Mouse (Mus musculus): ENCODE measurements around the gene Itgb6. TPM values are rescaled to one million over a fixed set of nuclear protein-coding genes. Genes with fewer than 3 reads are reported as not detected.
A peak's percentile ranks its signal among the peaks of the same experiment; 100 is the strongest.

Itgb6 gene
- polyA plus RNA-seq, 1 experiment from 2014 or later, result 10.0 TPM

DNA sequence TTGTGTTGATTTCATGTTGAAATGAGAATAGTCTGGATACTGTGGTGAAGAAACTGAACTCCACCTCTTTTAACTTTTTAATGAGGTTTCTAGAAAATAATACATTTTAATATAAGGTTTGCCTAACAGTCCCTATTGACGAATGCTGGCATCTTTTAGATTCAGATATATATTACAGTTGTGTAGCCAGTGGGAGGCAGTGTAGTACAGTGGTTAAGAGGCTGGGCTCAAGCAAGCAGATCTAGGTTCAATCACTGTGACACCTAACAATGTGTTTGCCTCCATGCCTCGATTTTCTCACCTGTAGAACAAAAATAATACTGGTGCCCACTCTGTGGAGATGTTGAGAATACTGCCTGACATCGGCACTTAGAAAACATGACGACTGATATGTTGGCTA lies 114.5 kb downstream of the Itgb6 start:
- Histone ChIP-seq H3K27ac (ENCODE audit: low read length) (no peak overlapping the region), H3K4me2 (ENCODE audit: low read depth, low read length) (no peak overlapping the region), H3K9ac (ENCODE audit: low read length) (no peak overlapping the region), H3K9me3 (ENCODE audit: control insufficient read depth, low read length) (no peaks in the 10 kb centered on the region), H3K36me3 (ENCODE audit: control insufficient read depth, insufficient read depth, low read length) (no peaks in the 10 kb centered on the region), H3K4me3 (ENCODE audit: low read length) (no peak overlapping the region), H3K27me3 (ENCODE audit: control insufficient read depth, insufficient read depth, low read depth, low read length) (no peaks in the 10 kb centered on the region), H3K4me1 (replicated peaks; ENCODE audit: control insufficient read depth, insufficient read depth, low read length) (no peaks in the 10 kb centered on the region)
- ATAC-seq (ENCODE audit: low read depth), result no peak
- WGBS, result 64% methylated on average over 4 of the region's 4 CpGs

DNA sequence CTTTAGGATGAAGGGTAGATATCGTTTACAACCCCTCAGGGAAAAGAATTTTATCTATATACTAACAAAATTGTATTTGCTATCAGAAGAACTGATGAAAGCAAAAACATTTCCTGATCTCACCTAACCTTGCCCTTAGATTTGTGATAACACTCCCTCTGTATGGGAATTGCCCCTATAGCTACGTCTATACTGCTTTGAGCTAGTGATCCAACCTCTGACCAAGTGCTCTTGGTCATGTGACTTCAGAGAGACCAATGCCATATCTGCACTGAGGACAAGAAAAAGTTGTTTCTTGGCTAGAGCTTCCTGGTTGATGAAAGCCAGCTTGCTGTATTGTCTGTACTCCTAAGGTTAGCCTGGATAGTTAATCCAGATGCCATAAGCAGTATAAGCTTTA lies 121.1 kb downstream of the Itgb6 start:
- H3K9me3 ChIP-seq (ENCODE audit: control insufficient read depth, low read length), result no peaks in the 10 kb centered on the region
- no peak overlapping the region for H3K9ac ChIP-seq (ENCODE audit: low read length)
- no peak overlapping the region for H3K4me3 ChIP-seq (ENCODE audit: low read length)
- no peaks in the 10 kb centered on the region for H3K27me3 ChIP-seq (ENCODE audit: control insufficient read depth, insufficient read depth, low read depth, low read length)
- no peak for ATAC-seq (ENCODE audit: low read depth)
- no peaks in the 10 kb centered on the region for H3K4me1 ChIP-seq (replicated peaks; ENCODE audit: control insufficient read depth, insufficient read depth, low read length)
- H3K36me3 ChIP-seq (ENCODE audit: control insufficient read depth, insufficient read depth, low read length), result no peaks in the 10 kb centered on the region
- H3K27ac ChIP-seq (ENCODE audit: low read length), result no peak overlapping the region
- WGBS, result 77% methylated on average over 2 of the region's 2 CpGs
- no peak overlapping the region for H3K4me2 ChIP-seq (ENCODE audit: low read depth, low read length)

DNA sequence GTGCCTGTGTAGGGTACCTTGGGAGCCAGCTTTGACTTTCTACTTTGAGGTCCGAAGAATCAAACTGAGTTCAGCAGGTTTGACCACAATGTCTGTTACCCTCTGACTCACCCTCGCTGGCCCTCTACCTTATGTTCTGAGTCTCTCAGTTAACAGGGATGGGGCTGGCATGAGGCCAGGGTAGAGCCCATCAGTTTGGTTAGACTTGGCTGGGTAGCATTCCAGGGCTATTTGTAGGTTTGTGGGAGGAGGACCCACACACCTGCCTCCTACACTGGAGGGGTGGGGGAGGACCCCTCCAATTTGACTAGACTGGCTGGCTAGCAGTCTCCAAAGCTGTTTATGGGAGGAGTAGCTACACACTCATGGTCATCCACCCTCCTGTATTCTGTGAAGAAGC lies 121.6 kb downstream of the Itgb6 start:
- Histone ChIP-seq H3K4me3 (ENCODE audit: low read length) (no peak overlapping the region), H3K4me1 (replicated peaks; ENCODE audit: control insufficient read depth, insufficient read depth, low read length) (no peaks in the 10 kb centered on the region), H3K27me3 (ENCODE audit: control insufficient read depth, insufficient read depth, low read depth, low read length) (no peaks in the 10 kb centered on the region), H3K9ac (ENCODE audit: low read length) (no peak overlapping the region), H3K4me2 (ENCODE audit: low read depth, low read length) (no peak overlapping the region), H3K27ac (ENCODE audit: low read length) (no peak overlapping the region), H3K9me3 (ENCODE audit: control insufficient read depth, low read length) (no peaks in the 10 kb centered on the region), H3K36me3 (ENCODE audit: control insufficient read depth, insufficient read depth, low read length) (no peaks in the 10 kb centered on the region)
- ATAC-seq (ENCODE audit: low read depth), result no peak
- 82% methylated on average over 2 of the region's 2 CpGs for WGBS

DNA sequence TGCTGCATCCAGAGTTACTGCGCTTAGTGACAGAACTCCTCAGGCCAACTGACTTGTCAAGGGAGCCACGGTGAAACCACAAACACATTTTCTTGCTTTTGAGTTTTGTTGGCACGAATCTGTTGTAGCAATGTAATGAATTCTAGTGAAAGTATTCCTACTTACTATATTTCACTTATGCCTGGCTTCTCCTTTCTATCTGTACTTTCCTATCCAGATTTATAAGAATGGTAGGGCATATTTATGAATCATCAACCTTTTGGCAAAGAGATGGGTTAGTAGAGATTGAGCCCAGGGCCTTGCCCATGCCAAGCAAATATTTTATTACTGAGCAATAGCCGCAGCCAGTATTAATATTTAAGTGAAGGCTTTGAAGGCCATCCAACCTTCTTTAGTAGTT lies 139.0 kb downstream of the Itgb6 start:
- no peak overlapping the region for H3K4me3 ChIP-seq (ENCODE audit: low read length)
- 86% methylated on average over 4 of the region's 4 CpGs for WGBS

DNA sequence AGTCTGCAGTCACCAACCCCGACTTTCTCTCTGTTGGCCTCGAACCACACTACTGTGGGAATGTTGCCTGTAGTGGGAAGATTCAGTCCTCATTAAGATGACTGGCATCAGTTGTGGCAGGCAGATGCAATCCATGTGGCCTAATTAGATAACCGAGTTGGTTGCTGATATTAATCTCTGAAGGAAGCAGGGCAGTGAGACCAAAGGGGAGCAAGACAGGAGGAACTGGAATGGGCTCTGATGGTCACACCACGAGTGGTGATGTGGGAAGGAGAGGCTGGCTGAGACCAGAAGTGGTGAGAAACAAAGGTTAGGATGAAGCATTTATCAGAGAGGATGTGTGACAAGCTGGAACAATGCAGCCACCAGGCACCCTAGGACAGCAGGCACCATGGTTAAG lies 167.9 kb downstream of the Itgb6 start:
- no peak overlapping the region for H3K9ac ChIP-seq (ENCODE audit: low read length)
- H3K9me3 ChIP-seq (ENCODE audit: control insufficient read depth, low read length), result no peaks in the 10 kb centered on the region
- H3K4me2 ChIP-seq (ENCODE audit: low read depth, low read length), result no peak overlapping the region
- no peak overlapping the region for H3K4me3 ChIP-seq (ENCODE audit: low read length)
- no peak for ATAC-seq (ENCODE audit: low read depth)
- H3K4me1 ChIP-seq (replicated peaks; ENCODE audit: control insufficient read depth, insufficient read depth, low read length), result peaks cover 7% of the 10 kb centered on the region; the same call in 1 of the 2 replicates
- no peaks in the 10 kb centered on the region for H3K27me3 ChIP-seq (ENCODE audit: control insufficient read depth, insufficient read depth, low read depth, low read length)
- H3K36me3 ChIP-seq (ENCODE audit: control insufficient read depth, insufficient read depth, low read length), result no peaks in the 10 kb centered on the region
- H3K27ac ChIP-seq (ENCODE audit: low read length), result no peak overlapping the region
- 70% methylated on average over 4 of the region's 4 CpGs for WGBS

More for the DNA sequence above, 139.0 kb downstream of the Itgb6 start:
- Histone ChIP-seq H3K9ac (ENCODE audit: low read length) (no peak overlapping the region), H3K4me1 (replicated peaks; ENCODE audit: control insufficient read depth, insufficient read depth, low read length) (no peaks in the 10 kb centered on the region), H3K9me3 (ENCODE audit: control insufficient read depth, low read length) (no peaks in the 10 kb centered on the region), H3K36me3 (ENCODE audit: control insufficient read depth, insufficient read depth, low read length) (no peaks in the 10 kb centered on the region), H3K27me3 (ENCODE audit: control insufficient read depth, insufficient read depth, low read depth, low read length) (no peaks in the 10 kb centered on the region), H3K27ac (ENCODE audit: low read length) (no peak overlapping the region), H3K4me2 (ENCODE audit: low read depth, low read length) (no peak overlapping the region)
- ATAC-seq (ENCODE audit: low read depth), result no peak

DNA sequence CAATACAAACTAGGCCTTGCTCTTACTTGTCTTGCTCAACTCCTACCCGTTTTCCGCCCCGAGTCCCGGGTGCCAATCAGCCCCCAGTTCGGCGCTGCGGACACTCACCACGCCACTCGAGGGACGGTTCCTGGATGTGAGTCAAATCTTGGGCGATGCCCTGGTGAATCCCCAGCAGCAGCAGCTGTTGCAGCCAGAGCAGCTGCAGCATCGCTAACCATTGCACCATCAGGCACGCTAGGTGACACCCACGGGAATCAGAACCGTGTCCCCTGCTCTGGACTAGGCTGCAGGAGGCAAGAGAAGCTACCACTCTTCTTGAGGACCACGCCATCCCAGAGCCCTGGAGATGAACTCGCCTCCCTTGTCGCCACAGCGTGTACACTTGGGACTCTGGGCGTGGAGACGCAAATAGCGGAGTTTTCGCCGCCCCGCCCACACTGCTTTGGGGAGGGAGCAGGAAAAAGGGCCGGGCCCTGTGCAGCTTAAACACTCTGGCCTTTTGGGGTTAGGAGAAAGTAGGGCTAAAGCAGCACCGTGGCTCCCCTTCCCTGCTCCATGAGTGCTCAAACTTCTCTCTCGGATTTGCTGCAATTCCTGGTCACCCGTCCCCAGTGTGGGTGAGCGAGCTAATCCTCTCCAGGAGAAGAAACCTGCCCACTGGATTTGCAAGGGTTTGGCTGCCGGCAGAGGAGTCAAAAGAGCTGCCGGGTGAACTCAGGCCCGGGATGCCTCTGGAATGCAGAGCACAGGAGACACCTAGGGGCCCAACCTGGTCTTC lies 169.4 kb downstream of the Itgb6 start, which contains the start of gene Pla2r1:
Gene Pla2r1 (minus strand): TSS at position 407 of the 781 bp plus-strand sequence.
- Histone ChIP-seq H3K27me3 (ENCODE audit: control insufficient read depth, insufficient read depth, low read depth, low read length) (no peaks in the 10 kb centered on the region), H3K4me2 (ENCODE audit: low read depth, low read length) (peak within 1 kb of the TSS; percentile 97), H3K4me1 (replicated peaks; ENCODE audit: control insufficient read depth, insufficient read depth, low read length) (peaks cover 7% of the 10 kb centered on the region; the same call in 1 of the 2 replicates), H3K27ac (ENCODE audit: low read length) (peak within 1 kb of the TSS; percentile 8; the same call in 1 of the 2 replicates), H3K36me3 (ENCODE audit: control insufficient read depth, insufficient read depth, low read length) (no peaks in the 10 kb centered on the region), H3K9me3 (ENCODE audit: control insufficient read depth, low read length) (no peaks in the 10 kb centered on the region), H3K9ac (ENCODE audit: low read length) (peak within 1 kb of the TSS; percentile 70), H3K4me3 (ENCODE audit: low read length) (peak within 1 kb of the TSS; percentile 59)
- WGBS, result 3% methylated on average over 33 of the region's 33 CpGs
- ATAC-seq (ENCODE audit: low read depth), result peak; percentile 89

DNA sequence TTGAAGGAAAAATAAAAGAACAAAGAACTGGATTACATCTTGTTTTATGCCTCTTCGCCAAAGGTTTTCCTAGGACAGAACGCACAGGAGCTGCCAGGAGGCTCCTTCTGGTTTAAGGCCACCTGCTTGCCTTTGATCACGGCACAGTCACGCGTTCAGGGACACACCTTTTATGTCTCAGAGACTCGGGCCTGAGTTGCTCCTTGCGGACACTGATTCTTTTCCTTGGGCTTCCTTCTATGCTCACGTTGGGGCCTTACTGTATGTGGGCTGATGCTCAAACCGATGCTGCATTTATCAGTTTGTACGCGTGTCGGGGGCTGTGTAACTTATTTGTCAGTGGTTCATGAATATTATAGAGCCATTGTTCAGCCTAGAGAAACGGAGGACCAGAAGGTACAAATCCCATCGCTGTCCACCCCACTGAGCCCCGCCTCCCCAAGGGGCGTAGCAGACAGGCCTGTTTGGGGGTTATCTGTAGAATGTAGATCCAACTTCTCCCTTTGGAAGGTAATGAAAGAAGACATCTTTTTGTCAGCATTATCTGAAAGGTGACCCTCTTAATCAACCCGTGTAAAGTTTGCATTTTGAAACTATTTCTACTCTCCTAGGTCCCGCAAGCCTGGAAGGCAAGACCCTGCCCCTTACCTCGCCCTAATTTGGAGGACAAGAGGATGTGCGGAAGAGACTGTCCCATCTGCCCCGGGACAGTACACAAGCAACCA lies 170.1 kb downstream of the Itgb6 start:
- peak; percentile 20; the same call in 1 of the 2 replicates for ATAC-seq (ENCODE audit: low read depth)
- peak overlapping the region; percentile 59 for H3K4me3 ChIP-seq (ENCODE audit: low read length)
- no peaks in the 10 kb centered on the region for H3K27me3 ChIP-seq (ENCODE audit: control insufficient read depth, insufficient read depth, low read depth, low read length)
- 36% methylated on average over 21 of the region's 21 CpGs for WGBS
- H3K4me1 ChIP-seq (replicated peaks; ENCODE audit: control insufficient read depth, insufficient read depth, low read length), result peaks cover 7% of the 10 kb centered on the region; the same call in 1 of the 2 replicates
- 0 out of 2 replicates have a peak overlapping the region, but pooled peaks have one; percentile 8 for H3K27ac ChIP-seq (ENCODE audit: low read length)
- no peaks in the 10 kb centered on the region for H3K9me3 ChIP-seq (ENCODE audit: control insufficient read depth, low read length)
- H3K36me3 ChIP-seq (ENCODE audit: control insufficient read depth, insufficient read depth, low read length), result no peaks in the 10 kb centered on the region
- peak overlapping the region; percentile 70 for H3K9ac ChIP-seq (ENCODE audit: low read length)
- peak overlapping the region; percentile 97 for H3K4me2 ChIP-seq (ENCODE audit: low read depth, low read length)

DNA sequence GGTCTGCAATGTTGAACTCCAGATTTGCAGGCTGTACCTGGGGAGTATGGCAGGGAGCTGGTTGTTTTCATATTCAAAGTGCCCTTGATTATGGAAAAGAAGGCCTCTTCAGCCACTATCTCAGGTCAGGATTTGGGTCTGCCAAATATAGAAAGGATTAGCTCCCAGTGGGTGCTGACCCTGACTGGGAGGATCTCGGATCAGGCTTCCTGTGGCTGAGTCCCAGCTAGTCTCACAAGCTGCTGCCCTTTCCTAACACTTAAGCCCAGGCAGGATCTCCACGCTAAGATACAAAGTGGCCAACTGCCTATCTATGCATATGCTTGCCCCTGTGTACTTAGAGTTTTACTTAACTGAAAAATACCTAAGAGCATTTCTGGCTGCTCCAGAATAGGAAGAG lies 170.8 kb downstream of the Itgb6 start:
- 47% methylated on average over 2 of the region's 2 CpGs for WGBS
- Histone ChIP-seq H3K27me3 (ENCODE audit: control insufficient read depth, insufficient read depth, low read depth, low read length) (no peaks in the 10 kb centered on the region), H3K9me3 (ENCODE audit: control insufficient read depth, low read length) (no peaks in the 10 kb centered on the region), H3K27ac (ENCODE audit: low read length) (no peak overlapping the region), H3K36me3 (ENCODE audit: control insufficient read depth, insufficient read depth, low read length) (no peaks in the 10 kb centered on the region), H3K9ac (ENCODE audit: low read length) (no peak overlapping the region), H3K4me2 (ENCODE audit: low read depth, low read length) (no peak overlapping the region), H3K4me3 (ENCODE audit: low read length) (no peak overlapping the region), H3K4me1 (replicated peaks; ENCODE audit: control insufficient read depth, insufficient read depth, low read length) (peaks cover 7% of the 10 kb centered on the region; the same call in 1 of the 2 replicates)
- ATAC-seq (ENCODE audit: low read depth), result no peak

DNA sequence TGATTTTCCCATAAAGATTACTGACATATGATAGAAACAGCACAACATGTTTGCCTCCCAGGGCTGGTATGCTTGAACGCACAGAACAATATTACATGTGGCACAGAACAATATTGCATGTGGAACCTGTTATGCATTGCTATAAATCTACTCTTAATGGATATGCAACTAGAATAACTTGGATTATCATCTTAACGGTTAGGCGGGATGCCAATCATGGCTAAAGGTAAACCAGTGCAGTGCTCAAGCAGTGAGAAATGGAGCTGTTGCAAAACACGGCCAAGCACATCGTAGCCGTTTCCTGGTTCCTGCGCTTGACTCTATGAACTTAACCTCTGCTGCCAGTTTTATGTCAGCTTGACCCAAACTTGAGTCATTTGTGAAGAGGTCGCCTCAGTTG lies 171.9 kb downstream of the Itgb6 start:
- no peak overlapping the region for H3K4me3 ChIP-seq (ENCODE audit: low read length)
- WGBS, result 95% methylated on average over 8 of the region's 8 CpGs
- H3K4me1 ChIP-seq (replicated peaks; ENCODE audit: control insufficient read depth, insufficient read depth, low read length), result peaks cover 7% of the 10 kb centered on the region; the same call in 1 of the 2 replicates
- no peaks in the 10 kb centered on the region for H3K36me3 ChIP-seq (ENCODE audit: control insufficient read depth, insufficient read depth, low read length)
- H3K9me3 ChIP-seq (ENCODE audit: control insufficient read depth, low read length), result no peaks in the 10 kb centered on the region
- H3K27ac ChIP-seq (ENCODE audit: low read length), result no peak overlapping the region
- no peak for ATAC-seq (ENCODE audit: low read depth)
- H3K9ac ChIP-seq (ENCODE audit: low read length), result no peak overlapping the region
- H3K4me2 ChIP-seq (ENCODE audit: low read depth, low read length), result no peak overlapping the region
- no peaks in the 10 kb centered on the region for H3K27me3 ChIP-seq (ENCODE audit: control insufficient read depth, insufficient read depth, low read depth, low read length)

Data from lung, embryonic 16.5 days (tissue).